Mouse (Mus musculus) liver, embryonic 14.5 days (tissue): ENCODE results near the gene Phldb2. TPM values are rescaled to one million over a fixed set of nuclear protein-coding genes. Genes with fewer than 3 reads are reported as not detected.

Experiments used
- ATAC-seq: fragments of 200-750 bp; cut with Nextera tagmentation; 2 replicates; pipeline ENCODE4 v1.8.0; 2017; ENCODE audit warnings: moderate number of reproducible peaks, mild to moderate bottlenecking, moderate library complexity; ENCODE audit not compliant: insufficient read depth
- DNase-seq, 3 experiments: peaks; one replicate each; pipeline ENCODE4 v3.0.0-alpha.2; 2012 to 2013; ENCODE audit warnings: low read depth in 3 of 3, low spot score in 3 of 3
- H3K27ac ChIP-seq: fragments of 300-500 bp; sonication (generic); 2 replicates; pipeline ENCODE4 v1.5.1; 2014; ENCODE audit warnings: moderate library complexity, mild to moderate bottlenecking, control low read depth, inconsistent platforms
- H3K27me3 ChIP-seq: fragments of 300-500 bp; sonication (generic); 2 replicates; pipeline ENCODE4 v1.6.1; 2014; ENCODE audit warnings: mild to moderate bottlenecking, low read length, moderate library complexity; ENCODE audit not compliant: control insufficient read depth, insufficient read depth
- H3K36me3 ChIP-seq: fragments of 300-500 bp; sonication (generic); replicated peaks from 2 replicates; pipeline ENCODE4 v1.6.1; 2014; ENCODE audit warnings: low read depth; ENCODE audit not compliant: control insufficient read depth, insufficient read depth
- H3K4me1 ChIP-seq, 2 experiments: fragments of 200-500 bp in 1 of 2; fragments of 300-500 bp in 1 of 2; sonication (generic) in 1 of 2; replicated peaks; 2 replicates each; pipeline ENCODE4 v1.6.1; 2012 to 2014; ENCODE audit warnings: antibody characterized with exemption in 1 of 2, inconsistent platforms in 1 of 2, low read length in 1 of 2; ENCODE audit not compliant: control insufficient read depth in 2 of 2, insufficient read depth in 2 of 2
- H3K4me2 ChIP-seq: fragments of 300-500 bp; sonication (generic); 2 replicates; pipeline ENCODE4 v1.6.1; 2014; ENCODE audit warnings: low read depth, mild to moderate bottlenecking, control low read depth, moderate library complexity
- H3K4me3 ChIP-seq, 2 experiments: fragments of 200-500 bp in 1 of 2; fragments of 300-500 bp in 1 of 2; sonication (generic) in 1 of 2; 2 replicates each; pipeline ENCODE4 v1.5.1; 2012 to 2014; ENCODE audit warnings: low read depth in 2 of 2, low read length in 2 of 2, mild to moderate bottlenecking in 2 of 2, control low read depth in 1 of 2, inconsistent platforms in 1 of 2, moderate library complexity in 1 of 2; ENCODE audit not compliant: insufficient read depth in 1 of 2
- H3K9ac ChIP-seq: fragments of 300-500 bp; sonication (generic); replicated peaks from 2 replicates; pipeline ENCODE4 v1.6.1; 2014; ENCODE audit warnings: mild to moderate bottlenecking, control low read depth, moderate library complexity
- H3K9me3 ChIP-seq: fragments of 300-500 bp; sonication (generic); 2 replicates; pipeline ENCODE4 v1.6.1; 2016; ENCODE audit warnings: low read length, mixed read lengths; ENCODE audit not compliant: control insufficient read depth
- CTCF ChIP-seq: IDR thresholded peaks from 2 replicates; pipeline ENCODE4 v1.5.1; 2016; ENCODE audit warnings: antibody characterized with exemption, low read depth, control low read depth
- EP300 ChIP-seq: IDR thresholded peaks from 2 replicates; pipeline ENCODE4 v1.6.1; 2016; ENCODE audit warnings: antibody characterized with exemption, low read depth
- WGBS: fragments of 180-500 bp; shearing (Covaris S2); extraction: QIAGEN DNeasy Blood & Tissue Kit; methylation state at CpG from one replicate; pipeline ENCODE4 v1.1.7; 2014; ENCODE audit not compliant: insufficient replicate concordance; 5-methylcytosine and 5-hydroxymethylcytosine counted together
- polyA plus RNA-seq, 2 experiments: library from polyadenylated mRNA; depleted of rRNA in 1 of 2; stranded (reverse) in 1 of 2; unstranded in 1 of 2; fragments of >200 nt; fragmentation: Nextera tagmentation in 1 of 2; extraction: Ambion mirVana in 1 of 2; gene quantifications; 2 replicates each; pipeline versions ENCODE4 v1.2.1 to v1.2.3; 2012 to 2014

Phldb2 gene
- polyA plus RNA-seq, 2 experiments = 9.7 to 12.7 TPM

DNA sequence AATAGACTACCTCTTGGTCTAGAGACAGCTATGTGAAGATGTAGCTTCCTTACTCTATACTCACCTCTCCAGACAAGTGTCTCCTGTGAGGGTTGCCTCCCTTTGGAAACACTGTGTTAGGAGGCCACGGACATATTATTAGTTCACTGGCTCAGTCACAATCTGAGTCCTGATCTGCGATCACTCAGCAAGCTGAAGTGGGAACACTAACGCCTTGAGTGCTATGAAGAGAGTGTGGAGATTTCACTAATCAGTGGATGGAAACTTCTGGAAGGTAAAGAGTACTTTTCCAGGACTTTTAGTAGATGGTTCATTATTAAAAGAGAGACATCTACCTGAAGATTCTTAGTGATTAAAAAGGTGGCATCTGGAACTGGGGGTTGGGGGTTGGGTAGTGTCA is 54.9 kb downstream of the Phldb2 start:
- Histone ChIP-seq H3K9me3 (no peaks in the 10 kb centered on the region), H3K4me1 (peaks cover 0 to 1% of the 10 kb centered on the region in 2 experiments; a peak in 1 of 4 replicates), H3K4me3 (no peak overlapping the region), H3K36me3 (no peaks in the 10 kb centered on the region), H3K9ac (no peak overlapping the region), H3K4me2 (no peak overlapping the region), H3K27me3 (no peaks in the 10 kb centered on the region), H3K27ac (no peak overlapping the region)
- 63% methylated on average over 3 of the region's 3 CpGs for WGBS
- ATAC-seq (no peak), DNase-seq (no peak)
- TF ChIP-seq CTCF (no peak), EP300 (no peak)

DNA sequence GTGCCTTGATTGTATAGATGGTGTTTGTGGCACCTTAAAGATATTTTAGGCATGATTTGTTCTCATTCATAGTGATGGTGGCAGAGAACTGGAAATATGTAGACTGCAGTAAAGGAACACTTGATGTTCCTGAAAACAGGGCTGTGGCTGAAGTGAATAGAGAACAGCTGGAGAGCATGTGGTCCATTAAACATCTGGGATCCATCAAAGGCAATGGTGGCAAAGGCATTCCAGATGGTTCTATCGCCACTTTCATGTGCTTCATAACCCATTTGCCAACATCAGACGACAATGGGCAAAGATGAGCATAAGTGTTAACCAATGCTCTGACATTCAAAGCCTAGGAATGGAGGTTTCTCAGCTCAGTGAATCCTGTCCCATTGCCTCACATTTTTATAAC is 56.8 kb downstream of the Phldb2 start:
- H3K4me3 ChIP-seq = no peak overlapping the region
- no peak for ATAC-seq
- 50% methylated on average over 2 of the region's 2 CpGs for WGBS

DNA sequence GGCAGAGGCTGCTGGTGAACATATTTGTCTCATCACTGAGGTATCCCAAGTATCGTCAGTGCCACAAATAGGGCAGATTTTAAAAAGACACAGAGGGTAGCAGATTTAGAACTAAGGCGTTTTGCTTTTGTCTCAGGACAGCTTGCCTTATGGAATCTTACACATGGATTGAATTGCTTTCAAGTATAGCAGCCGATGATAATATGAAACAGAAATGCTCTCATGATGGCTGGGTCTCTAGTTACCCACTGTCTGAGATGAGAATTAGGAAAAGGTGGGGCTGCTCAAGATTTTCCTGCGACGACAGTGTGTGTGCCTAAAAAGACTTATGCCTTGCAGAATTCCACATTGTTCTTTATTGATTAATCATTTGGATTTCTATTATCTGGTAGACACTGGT is 58.4 kb downstream of the Phldb2 start:
- TF ChIP-seq EP300 = no peak
- no peak for TF ChIP-seq CTCF
- ATAC-seq = no peak
- no peak for DNase-seq
- no peak overlapping the region for H3K9ac ChIP-seq
- H3K36me3 ChIP-seq = no peaks in the 10 kb centered on the region
- no peak overlapping the region for H3K4me3 ChIP-seq
- no peaks in the 10 kb centered on the region for H3K9me3 ChIP-seq
- H3K4me2 ChIP-seq = no peak overlapping the region
- H3K27me3 ChIP-seq = no peaks in the 10 kb centered on the region
- WGBS = 61% methylated on average over 5 of the region's 5 CpGs
- H3K27ac ChIP-seq = no peak overlapping the region
- H3K4me1 ChIP-seq = peaks cover 0 to 3% of the 10 kb centered on the region in 2 experiments; a peak in 2 of 4 replicates

More for the DNA sequence above, 56.8 kb downstream of the Phldb2 start:
- H3K9ac ChIP-seq = no peak overlapping the region
- H3K27ac ChIP-seq = no peak overlapping the region
- peaks cover 0 to 3% of the 10 kb centered on the region in 2 experiments; a peak in 2 of 4 replicates for H3K4me1 ChIP-seq
- H3K36me3 ChIP-seq = no peaks in the 10 kb centered on the region
- no peak for DNase-seq
- H3K9me3 ChIP-seq = no peaks in the 10 kb centered on the region
- H3K27me3 ChIP-seq = no peaks in the 10 kb centered on the region
- TF ChIP-seq CTCF (no peak), EP300 (no peak)
- H3K4me2 ChIP-seq = no peak overlapping the region

DNA sequence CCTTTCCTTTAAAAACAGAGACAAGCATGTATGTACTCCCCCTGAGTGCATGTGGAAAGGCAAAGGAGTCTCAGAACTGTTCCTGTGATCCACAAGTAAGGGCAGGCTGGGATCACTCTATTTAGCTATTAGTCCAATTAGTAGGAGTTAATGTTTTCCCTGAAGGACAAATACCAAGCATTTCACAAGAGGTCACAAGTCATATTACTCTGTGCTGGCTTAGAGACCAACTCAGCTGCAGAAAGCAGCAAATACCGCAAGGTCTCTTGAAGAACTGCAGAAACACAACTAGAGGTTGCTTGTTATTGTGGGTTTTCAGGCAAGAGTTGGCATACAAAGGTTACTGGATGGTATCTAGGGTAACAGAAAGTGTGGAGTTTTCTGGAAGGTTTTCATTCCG is 59.6 kb downstream of the Phldb2 start:
- no peak for ATAC-seq
- peak in 1 of 3 experiments; percentile 7 for DNase-seq
- H3K27ac ChIP-seq = no peak overlapping the region

GRCm38 (mm10) chr16:45892928-45893327 is 60.5 kb downstream of the Phldb2 start:
- ATAC-seq = no peak

More for the DNA sequence above, 59.6 kb downstream of the Phldb2 start:
- H3K4me1 ChIP-seq = peaks cover 0 to 3% of the 10 kb centered on the region in 2 experiments; a peak in 2 of 4 replicates
- no peak overlapping the region for H3K4me3 ChIP-seq
- H3K36me3 ChIP-seq = no peaks in the 10 kb centered on the region
- no peak overlapping the region for H3K4me2 ChIP-seq
- no peaks in the 10 kb centered on the region for H3K27me3 ChIP-seq
- TF ChIP-seq EP300 (no peak), CTCF (no peak)
- no peak overlapping the region for H3K9ac ChIP-seq
- H3K9me3 ChIP-seq = no peaks in the 10 kb centered on the region
- 59% methylated on average over 2 of the region's 2 CpGs for WGBS

More at GRCm38 (mm10) chr16:45892928-45893327, 60.5 kb downstream of the Phldb2 start:
- H3K9ac ChIP-seq = no peak overlapping the region
- TF ChIP-seq EP300 (no peak), CTCF (no peak)
- DNase-seq = no peak
- no peaks in the 10 kb centered on the region for H3K27me3 ChIP-seq
- no peaks in the 10 kb centered on the region for H3K36me3 ChIP-seq
- H3K27ac ChIP-seq = no peak overlapping the region
- no peaks in the 10 kb centered on the region for H3K9me3 ChIP-seq
- 52% methylated on average over 1 of the region's 1 CpGs for WGBS
- H3K4me2 ChIP-seq = no peak overlapping the region
- no peak overlapping the region for H3K4me3 ChIP-seq
- peaks cover 0 to 3% of the 10 kb centered on the region in 2 experiments; a peak in 2 of 4 replicates for H3K4me1 ChIP-seq
